Mouse (Mus musculus): ENCODE results near the gene Slc25a51.

Slc25a51 gene

DNA sequence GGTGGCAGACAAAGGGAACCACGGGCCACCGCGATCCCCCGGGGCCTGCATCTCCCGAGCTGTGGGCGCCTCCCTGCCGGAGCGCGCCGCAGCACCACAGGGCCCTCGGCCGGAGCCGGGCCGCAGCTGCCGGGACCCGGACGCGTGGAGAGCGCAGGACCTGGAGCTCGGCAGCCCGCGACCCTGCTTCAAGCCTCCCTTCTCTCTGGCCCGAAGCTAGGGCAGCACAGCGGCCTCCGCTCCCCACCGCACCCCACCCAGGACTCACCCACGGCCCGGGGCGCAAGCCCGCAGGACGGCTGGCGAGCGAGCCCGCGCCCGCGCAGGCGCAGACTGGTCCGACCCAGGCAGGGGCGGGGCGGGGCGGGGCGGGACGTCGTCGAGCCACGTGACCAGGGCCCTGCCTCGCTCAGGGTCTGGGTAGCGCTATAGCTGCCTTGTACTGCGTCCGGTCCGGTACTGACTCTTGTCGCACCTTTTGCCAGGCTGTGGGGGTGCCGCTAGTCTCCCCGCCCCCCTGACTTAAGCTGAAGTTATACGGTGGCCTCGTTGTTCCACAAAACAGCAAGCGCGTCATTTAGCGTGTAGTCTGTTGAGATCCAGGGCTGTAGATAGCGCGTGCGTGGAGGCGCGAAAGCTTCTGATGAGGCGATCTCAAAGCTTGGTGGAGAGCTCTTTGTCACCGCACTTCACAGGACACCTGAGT, at the start of gene Slc25a51:
Gene Slc25a51 (minus strand): TSS at position 340 of the 706 bp plus-strand sequence.
- DNase-seq (ENCODE audit: low spot score) = peak; percentile 77

DNA sequence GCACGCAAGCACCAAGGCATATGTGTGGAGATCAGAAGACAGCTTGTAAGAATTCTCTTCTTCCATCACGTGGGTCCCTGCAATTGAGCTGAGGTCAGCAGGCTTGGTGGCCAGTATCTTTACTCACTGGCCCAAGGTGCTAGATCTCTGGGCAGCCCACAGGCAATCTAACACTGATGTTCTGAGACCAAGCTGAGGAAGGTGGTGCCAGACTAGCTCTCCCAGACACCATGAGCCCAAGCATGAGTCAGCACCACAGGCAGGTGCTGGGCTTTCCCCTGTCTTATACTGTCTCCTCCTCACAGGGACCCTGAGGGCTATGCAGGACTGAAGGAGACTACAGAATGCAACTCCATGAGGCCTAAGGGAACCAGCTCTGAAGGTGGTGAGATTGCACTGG, 49.0 kb upstream of the Slc25a51 start:
- no peak for DNase-seq (ENCODE audit: low spot score)

DNA sequence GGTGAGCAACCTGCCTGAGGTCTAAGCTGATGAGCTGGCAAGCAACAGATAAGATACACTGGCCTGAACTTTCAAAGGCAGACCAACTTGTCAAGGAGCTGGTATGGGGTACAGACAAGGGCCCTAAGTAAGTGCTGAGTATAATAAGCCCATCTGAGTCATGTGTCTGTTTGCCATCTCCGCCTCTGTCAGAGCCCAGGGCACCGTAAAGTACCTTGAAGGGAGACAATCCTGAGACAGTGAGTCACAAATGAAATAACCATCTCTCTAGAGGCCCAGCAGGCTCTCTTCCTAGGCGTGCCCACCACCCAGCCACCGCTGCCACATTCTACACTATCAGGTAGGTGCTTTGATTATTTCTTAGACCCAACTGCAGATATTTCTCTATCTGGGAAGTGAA, 46.4 kb upstream of the Slc25a51 start:
- no peak for DNase-seq (ENCODE audit: low spot score)

DNA sequence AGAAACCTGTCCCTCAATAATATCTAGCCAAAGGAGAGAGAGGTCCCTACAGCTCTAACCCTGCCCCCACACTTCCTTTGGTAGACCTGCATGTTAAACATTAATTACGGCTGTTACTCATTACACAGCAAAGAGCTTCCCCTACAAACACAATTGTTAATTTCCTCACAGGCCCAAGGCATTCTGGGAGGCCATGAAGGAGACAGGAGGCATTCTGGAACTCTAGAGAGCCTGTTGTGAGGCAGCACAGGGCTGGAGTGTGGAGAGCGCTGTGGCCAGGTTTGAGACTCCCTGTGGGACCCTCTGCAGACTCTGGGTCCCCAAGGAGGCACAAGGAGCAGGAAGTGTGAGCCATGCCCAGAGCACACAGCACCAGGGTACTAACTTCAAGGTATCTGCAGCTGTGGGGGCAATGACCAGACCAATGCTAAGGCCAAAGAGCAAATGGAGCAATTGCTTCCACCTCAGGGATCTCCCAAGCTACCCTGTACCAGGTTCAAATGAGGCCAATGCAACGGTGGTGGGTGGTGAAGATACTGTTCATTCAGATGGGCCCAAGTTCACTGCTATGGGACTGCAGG, 44.8 kb upstream of the Slc25a51 start:
- DNase-seq (ENCODE audit: low spot score) = no peak

DNA sequence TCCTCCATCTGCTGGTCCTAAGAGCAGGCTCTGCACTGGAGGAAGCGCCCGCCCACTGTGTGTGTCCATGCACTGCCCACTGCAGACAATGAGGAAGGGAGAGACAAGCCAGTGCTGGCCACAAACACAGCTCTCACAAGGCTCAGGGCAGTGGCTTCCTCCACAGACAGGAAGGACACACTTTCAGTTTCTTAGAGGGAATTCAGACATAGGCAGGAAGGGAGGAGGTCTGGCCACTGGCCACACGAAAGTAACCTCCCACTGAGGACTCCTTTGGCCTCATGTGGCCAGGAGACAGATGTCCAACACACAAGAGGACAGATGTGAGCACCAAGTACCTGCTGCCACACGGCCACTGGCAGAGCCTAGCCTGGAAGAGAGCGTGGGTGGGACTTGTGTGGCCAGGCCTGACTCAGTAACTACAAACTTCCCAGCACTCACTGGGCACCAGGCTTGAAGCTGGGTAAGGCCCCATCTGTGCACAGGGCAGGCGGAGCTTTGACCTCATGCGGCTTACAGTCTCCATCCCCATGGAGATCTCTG, 44.1 kb upstream of the Slc25a51 start:
- DNase-seq (ENCODE audit: low spot score) = no peak

DNA sequence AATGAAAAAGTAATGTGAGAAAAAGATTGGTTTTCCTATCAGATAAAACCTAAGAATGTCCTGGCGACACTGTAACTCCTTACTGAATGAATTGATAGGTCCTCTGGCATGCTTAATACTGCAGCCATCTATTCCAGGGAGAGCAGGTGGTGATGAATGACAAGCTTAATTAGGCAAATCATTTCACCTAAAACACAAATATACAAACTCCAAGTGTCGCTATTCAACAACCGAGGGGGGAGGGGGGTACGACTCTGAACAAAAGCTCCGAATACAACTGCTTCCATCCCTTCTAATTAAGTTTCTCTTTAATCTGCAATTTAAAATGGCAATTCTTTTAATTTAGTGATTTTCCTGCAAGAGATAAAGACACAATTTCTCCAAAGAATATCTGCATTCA, 40.4 kb upstream of the Slc25a51 start:
- DNase-seq (ENCODE audit: low spot score) = no peak

DNA sequence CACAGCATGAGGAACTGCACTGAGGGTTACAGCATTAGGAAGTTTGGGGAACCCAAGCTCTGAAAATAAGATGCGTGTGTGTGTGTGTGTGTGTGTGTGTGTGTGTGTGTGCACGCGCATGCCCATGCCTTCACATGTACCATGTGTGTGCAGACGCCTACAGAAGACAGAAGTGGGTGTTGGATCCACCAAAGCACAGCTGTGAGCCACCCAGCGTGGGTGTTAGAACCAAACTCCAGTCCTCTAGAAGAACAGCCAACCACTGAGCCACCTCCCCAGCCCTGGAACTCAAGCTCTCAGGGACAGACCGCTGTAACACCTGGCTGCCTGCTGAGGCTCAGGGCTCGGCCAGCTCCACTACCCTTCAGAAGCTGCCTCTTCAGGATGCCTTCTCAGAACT, 39.9 kb upstream of the Slc25a51 start:
- no peak for DNase-seq (ENCODE audit: low spot score)

DNA sequence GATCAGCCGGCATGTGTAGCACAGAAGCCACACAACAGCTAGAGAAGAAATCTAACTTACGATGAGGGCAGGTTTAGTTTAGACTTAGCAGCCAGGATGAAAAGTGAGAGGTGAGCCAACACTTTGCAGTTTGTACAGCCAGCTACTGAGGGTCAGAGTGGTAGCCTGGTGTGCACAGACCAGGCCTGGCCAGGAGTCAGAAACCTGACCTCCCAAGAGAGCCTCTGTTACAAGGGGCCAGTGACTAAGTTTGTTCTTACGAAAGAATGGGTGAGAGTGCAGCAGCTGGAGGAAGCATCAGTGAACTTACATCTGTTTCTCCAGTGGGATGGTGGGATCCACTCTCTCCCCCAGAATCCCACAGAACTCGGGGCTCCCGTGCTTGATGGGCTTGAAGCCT, 38.6 kb upstream of the Slc25a51 start:
- no peak for DNase-seq (ENCODE audit: low spot score)

DNA sequence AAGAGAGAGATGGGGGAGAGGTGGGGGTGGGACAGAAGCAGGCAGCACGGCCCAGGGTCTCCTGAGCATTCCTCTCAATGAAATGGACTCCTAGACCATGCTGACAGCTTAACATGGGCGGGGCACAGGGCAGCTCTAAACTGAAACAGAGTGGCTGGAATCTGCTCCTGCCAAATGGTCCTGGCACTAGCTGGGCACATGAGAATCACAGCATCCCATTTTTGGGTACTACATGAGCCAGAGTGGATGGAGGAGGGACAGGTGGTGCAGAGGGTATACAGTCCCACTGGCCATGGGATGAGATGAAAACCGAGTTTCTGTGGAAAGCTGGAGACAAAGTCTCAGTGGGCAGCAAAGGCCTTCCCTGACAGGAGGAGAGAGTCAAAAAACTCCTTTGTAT, 36.7 kb upstream of the Slc25a51 start:
- DNase-seq (ENCODE audit: low spot score) = no peak

DNA sequence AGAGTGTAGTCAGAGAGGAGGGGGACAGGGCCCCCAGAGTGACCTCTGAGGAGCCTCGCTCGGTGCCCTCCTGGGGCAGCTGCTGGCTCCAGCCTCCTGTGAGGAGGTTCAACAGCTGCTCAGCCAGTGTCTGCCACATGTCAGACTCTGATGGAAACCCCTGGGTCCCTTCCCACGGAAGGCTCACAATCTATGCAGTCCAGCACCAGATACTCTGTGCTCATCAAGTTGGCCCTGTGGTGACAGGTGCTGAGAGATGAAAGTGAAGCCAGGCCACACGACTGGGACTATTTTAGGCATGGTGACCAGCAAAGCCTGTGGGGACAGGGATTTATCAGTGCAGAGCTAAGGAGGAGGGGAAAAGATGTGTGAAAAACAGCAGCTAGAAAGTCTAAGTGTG, 36.2 kb upstream of the Slc25a51 start:
- no peak for DNase-seq (ENCODE audit: low spot score)

DNA sequence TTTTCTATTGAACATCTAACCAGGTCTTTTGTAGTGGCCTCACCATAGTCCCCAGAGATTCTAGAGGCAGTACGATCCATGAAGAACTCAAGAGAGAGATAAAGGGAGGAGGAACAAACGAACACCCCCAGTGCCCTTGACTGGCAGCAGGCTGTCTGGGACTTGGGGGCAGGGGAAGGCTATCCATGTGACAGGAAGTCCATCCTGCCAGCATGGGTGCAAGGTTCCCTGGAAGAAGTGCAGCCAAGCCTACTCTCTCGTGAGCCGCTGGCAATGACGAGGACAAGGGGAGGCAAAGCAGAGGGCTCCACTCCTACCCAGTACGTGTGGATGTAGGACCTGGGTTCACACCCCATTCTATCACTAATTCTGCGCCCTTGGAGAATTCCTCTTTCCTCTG, 35.1 kb upstream of the Slc25a51 start:
- DNase-seq (ENCODE audit: low spot score) = no peak

DNA sequence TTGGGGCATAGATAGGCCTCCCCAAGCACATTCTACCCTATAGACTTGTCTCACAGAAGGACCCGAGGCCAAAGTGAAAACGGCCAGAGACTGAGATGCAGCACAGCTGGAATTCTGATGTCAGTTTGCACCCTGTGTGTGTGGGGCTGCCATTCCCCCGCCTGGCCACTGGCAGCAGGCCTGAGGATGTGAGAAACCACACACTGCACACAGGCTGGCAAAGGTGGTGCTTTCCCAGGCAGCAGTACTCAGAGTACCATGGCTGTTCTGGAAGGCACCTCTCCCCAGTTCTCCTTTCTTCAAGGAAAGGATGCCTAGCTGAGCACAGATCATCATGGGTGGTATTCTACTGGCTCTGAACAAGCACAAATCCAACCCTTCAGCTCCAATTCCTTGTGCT, 33.7 kb upstream of the Slc25a51 start:
- no peak for DNase-seq (ENCODE audit: low spot score)

DNA sequence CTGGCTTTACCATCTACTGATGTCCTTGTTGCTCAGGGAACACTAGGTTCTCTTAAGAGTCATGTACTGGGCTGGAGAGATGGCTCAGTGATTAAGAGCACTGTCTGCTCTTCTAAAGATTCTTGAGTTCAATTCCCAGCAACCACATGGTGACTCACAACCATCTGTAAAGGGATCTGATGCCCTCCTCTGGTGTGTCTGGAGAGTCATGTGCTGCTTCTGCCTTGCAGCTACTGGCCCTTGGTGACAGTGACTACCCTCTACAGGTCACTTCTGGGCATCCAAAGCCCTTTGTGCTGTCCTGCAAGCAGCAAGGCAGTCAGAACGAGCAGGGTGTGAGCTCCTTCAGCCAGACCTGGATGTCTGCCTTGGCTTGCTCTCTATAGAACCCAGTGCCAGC, 33.2 kb upstream of the Slc25a51 start:
- DNase-seq (ENCODE audit: low spot score) = no peak

DNA sequence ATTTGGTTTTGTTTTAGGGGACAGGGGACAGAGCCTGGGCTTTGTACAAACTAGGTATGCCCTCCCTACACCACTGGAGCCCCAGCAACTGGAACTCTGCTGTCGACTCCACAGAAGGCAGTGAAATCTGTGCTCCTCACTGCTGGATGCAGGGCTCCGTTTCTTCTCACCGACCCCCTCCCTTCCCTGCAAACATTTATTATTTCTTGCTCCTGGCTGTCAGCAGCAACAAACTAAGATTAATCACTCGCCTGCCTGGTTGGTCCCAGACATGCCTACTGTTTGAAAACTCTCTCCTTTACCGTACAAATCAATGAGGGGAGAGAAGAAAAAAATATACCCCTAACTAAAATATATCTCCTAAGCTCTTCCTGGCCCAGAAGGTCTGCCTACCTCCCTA, 30.7 kb upstream of the Slc25a51 start:
- DNase-seq (ENCODE audit: low spot score) = no peak

DNA sequence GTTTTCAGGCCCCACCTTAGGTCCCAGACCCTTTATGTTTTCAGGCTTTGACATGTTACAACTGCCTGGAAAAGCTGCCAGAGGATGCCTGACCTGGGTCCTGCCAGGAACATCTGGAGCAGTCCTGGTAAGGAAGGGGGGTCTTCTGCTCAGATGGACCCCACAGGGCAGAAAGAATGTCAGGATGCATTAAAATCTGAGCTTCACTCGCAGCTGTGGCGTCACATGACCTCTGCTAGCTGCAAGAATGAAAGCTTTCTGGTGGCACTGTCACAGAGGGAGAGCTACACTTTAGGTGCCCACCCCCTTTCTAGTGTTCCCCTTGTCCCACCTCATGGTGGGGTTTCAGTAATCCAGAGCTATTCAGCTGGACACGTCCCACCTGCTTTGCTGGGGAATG, 28.4 kb upstream of the Slc25a51 start:
- no peak for DNase-seq (ENCODE audit: low spot score)

DNA sequence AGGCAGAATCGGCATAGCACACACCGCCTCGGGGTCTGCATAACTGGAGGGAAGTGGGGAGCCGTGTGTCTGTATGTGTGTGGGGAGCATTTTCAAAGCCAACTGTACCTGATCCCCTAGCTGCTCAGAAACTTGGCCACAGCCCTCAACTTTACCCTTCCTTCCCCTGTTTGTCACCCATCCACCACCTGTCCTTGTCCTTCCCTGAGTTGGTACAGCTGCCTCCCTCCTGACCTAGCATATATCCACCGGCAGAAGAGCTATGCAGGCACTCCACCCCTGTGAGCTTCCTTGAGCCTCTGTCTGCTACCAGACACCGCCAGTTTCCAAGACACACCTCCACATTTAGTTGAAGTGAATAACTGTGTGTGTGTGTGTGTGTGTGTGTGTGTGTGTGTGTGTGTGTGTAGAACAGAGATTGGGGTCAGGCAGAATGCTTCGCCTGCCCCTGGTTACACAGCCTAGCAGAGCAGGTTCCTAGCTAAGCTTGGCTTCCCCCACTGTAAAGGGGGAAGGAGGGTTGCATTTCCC, 27.9 kb upstream of the Slc25a51 start:
- DNase-seq (ENCODE audit: low spot score) = no peak

DNA sequence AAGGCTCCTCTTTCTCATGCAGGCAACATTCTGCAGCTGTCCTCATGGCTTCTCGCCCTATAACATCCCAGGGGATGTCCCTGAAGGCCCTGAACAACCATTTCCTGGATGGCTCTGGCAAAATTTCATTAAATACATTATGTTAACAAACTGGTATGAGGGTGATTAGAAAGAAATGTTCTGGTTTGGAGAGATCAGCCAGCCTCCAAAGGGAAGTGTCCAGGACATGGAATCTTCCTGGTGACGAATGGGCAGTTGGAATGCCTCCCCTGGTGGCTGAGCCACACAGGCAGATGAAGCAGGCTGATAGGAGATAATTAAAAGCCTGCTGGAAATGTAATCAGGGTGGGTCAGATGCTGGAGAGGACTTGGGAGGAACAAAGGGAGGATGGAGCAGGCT, 27.3 kb upstream of the Slc25a51 start:
- DNase-seq (ENCODE audit: low spot score) = no peak

DNA sequence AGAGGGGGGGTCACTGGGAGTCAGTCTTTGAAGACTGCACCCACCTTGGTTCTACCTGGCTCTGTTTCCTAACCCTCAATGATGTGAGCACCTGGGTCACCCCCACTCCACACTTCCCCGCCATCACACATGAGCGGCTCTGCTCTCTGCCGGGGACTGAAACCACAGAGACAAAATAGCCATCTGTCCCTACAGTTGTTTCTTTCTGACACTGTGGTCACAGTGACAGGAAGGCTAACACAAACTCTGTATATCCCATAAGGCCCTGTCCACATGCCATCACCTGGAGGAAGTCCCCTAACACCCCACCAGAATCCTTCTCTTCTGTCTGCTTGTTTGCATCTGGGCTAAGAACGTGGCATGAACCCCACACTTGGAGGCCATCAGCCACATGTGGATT, 26.1 kb upstream of the Slc25a51 start:
- DNase-seq (ENCODE audit: low spot score) = no peak

DNA sequence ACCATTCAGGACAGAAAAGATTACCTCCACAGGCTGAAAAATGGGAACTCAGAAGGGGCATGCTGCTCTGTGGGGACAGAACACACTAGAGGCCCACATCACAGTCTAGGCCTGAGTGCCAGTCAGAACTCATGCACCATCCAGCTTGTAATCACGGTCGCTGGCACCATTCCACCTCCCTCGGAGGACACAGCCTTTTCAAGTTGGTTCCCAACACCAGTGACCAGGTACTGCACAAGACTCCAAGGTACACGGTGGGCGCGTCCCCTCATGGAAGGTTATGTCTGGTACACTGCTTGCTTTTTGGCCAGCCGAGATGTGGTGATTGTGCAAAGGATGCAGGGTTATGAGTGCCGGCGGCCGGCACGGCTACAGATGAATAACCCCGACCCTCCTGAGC, 25.5 kb upstream of the Slc25a51 start:
- no peak for DNase-seq (ENCODE audit: low spot score)

DNA sequence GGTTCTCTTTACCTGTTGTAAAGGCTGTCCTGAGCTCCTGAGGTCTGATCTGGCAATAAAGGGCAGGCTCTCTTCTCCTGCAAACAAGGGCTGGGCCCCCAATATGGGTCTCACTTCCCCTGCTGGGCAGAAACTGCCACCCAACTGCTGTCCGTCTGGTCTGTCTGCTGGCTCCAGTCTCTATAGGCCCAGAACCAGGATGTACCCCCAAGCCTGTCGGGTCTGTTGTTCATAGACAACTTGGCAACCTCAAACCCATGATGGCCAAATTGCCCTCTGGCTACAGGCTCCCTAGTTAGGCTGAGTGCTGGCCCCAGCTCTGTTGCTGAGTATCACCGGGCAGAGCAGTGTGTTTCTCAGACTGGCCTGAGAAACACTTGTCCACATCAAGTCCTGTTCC, 23.2 kb upstream of the Slc25a51 start:
- no peak for DNase-seq (ENCODE audit: low spot score)

DNA sequence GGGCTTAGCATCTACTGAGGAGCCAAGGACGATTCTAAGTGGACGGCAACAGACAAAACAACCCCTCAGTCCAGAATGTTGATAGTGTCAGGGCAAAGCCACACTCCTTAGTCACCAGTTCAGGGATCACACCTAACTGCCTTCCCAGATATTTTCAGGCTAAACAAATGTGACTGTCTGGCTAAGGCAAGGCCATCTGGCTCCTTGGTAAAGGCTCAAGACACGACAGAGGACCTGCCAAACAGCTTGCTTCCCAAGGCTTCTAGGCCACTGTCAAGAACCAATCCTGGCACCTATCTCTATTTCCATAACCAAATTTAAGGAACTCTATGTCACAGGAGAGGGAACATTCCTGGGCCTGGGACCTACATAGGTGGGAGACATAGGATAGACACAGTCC, 22.8 kb upstream of the Slc25a51 start:
- no peak for DNase-seq (ENCODE audit: low spot score)

DNA sequence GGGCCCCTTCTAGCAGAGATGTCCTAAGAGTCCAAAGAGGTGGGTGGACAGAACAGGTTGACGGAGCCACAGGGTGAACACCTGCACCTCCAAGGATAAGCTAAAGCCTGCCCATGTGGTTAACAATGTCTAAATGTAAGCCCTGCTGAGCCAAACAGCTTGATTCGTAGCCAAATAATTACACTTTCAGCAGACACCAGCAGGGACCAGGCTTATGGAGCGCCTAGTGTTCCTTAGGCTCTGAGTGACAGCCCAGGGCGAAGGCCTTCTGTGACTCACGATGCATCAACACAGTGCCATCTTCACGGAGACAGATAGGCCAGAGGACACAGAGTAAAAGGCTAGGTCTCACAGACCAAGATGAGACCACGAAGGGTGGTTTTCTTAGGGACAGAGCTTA, 20.9 kb upstream of the Slc25a51 start:
- DNase-seq (ENCODE audit: low spot score) = no peak

DNA sequence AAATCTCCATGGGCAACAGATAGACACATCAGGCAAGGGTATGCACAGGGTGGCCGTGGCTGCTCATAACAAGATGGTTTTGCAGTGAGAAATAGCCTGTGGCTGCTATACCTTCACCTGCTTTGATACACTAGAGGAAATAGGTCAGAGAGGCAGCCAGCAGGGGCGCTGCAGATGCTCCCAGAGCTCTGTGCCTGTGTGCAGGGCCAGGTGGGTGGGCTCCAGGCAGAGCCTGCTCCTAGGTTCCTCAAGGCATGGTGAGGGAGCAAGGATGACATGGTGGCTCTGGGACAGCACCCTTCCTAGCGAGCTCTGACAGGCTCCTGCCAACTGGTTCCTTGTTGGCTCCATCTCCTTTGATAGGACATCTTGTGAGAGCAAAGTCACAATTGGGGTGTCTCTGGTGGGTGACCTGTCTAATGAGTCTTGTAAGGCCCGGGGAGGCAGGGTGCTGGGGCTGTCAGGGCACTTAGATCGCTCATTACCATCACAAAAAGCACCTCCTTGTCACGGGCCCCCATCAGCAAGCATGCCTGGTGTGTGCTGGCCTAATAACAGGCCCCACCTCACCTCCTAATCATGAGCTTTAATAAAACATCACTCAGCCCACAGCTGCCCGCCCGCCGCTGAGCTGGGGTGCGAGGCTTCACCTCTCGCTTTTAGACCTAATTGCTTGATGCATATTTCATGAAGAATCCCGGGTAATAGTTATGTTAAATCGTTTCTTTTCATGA, 18.3 kb upstream of the Slc25a51 start:
- no peak for DNase-seq (ENCODE audit: low spot score)
